Mouse (Mus musculus) CH12.LX (cell line): ENCODE results near the gene Scrn1. TPM values are rescaled to one million over a fixed set of nuclear protein-coding genes. Genes with fewer than 3 reads are reported as not detected.

Experiments
- DNase-seq: peaks from one replicate; pipeline ENCODE4 v3.0.0-alpha.2; 2013; ENCODE audit errors: extremely low read depth
- H3K27ac ChIP-seq: 2 replicates; pipeline ENCODE4 v1.5.1; 2012; ENCODE audit warnings: low read depth, mild to moderate bottlenecking, control low read depth, moderate library complexity; ENCODE audit not compliant: insufficient read depth
- H3K27me3 ChIP-seq: replicated peaks from 2 replicates; pipeline ENCODE3; 2012; ENCODE audit warnings: inconsistent platforms
- H3K36me3 ChIP-seq, 2 experiments: replicated peaks in 1 of 2; 2 replicates each; pipeline versions ENCODE3 to v1.6.1; 2012; ENCODE audit warnings: inconsistent platforms in 1 of 2, low read length in 1 of 2, mild to moderate bottlenecking in 1 of 2, mixed read lengths in 1 of 2, moderate library complexity in 1 of 2; ENCODE audit not compliant: control insufficient read depth in 1 of 2, insufficient read depth in 1 of 2
- H3K4me1 ChIP-seq, 2 experiments: 2 replicates each; pipeline ENCODE4 v1.6.1; 2012; ENCODE audit warnings: inconsistent platforms in 1 of 2, moderate library complexity in 1 of 2; ENCODE audit not compliant: insufficient read depth in 2 of 2, control insufficient read depth in 1 of 2
- H3K4me2 ChIP-seq: 2 replicates; pipeline ENCODE4 v1.6.1; 2012; ENCODE audit warnings: low read depth, mild to moderate bottlenecking, control low read depth; ENCODE audit not compliant: poor library complexity, insufficient read depth, severe bottlenecking
- H3K4me3 ChIP-seq, 3 experiments: fragments of 150-350 bp in 1 of 3; sonication (generic) in 1 of 3; replicated peaks in 1 of 3; 2 replicates each; pipeline versions ENCODE3 to v1.5.1; 2011 to 2012; ENCODE audit warnings: low read depth in 2 of 3, low read length in 2 of 3, mild to moderate bottlenecking in 2 of 3, moderate library complexity in 2 of 3, control low read depth in 1 of 3, improper control_type of control experiment in 1 of 3, inconsistent platforms in 1 of 3, mixed read lengths in 1 of 3; ENCODE audit not compliant: poor library complexity in 1 of 3
- H3K79me2 ChIP-seq: replicated peaks from 2 replicates; pipeline ENCODE4 v1.6.1; 2012; ENCODE audit warnings: mild to moderate bottlenecking, moderate library complexity; ENCODE audit not compliant: control insufficient read depth, poor library complexity, insufficient read depth, severe bottlenecking; ENCODE audit errors: extremely low read depth
- H3K9ac ChIP-seq: 2 replicates; pipeline ENCODE4 v1.6.1; 2012; ENCODE audit warnings: low read depth, mild to moderate bottlenecking, control low read depth, moderate library complexity; ENCODE audit not compliant: insufficient read depth
- H3K9me3 ChIP-seq: replicated peaks from 2 replicates; pipeline ENCODE3; 2012; ENCODE audit warnings: low read length, inconsistent platforms, mixed read lengths
- BHLHE40 ChIP-seq: IDR thresholded peaks from 2 replicates; pipeline ENCODE4 v1.6.1; 2011; ENCODE audit warnings: mild to moderate bottlenecking, low read depth, low read length, improper control_type of control experiment
- CHD1 ChIP-seq: IDR thresholded peaks from 2 replicates; pipeline ENCODE4 v1.6.1; 2012; ENCODE audit warnings: low read depth, low read length, improper control_type of control experiment, inconsistent platforms
- CHD2 ChIP-seq: IDR thresholded peaks from 2 replicates; pipeline ENCODE4 v1.6.1; 2011; ENCODE audit warnings: low read length, improper control_type of control experiment
- CTCF ChIP-seq, 2 experiments: IDR thresholded peaks in 1 of 2; conservative IDR thresholded peaks in 1 of 2; 2 replicates each; pipeline ENCODE4 v1.5.1; 2011 to 2012; ENCODE audit warnings: low read depth in 2 of 2, low read length in 2 of 2, improper control_type of control experiment in 1 of 2, inconsistent platforms in 1 of 2, mild to moderate bottlenecking in 1 of 2, moderate library complexity in 1 of 2
- ELF1 ChIP-seq: IDR thresholded peaks from 2 replicates; pipeline ENCODE4 v1.6.1; 2014; ENCODE audit warnings: low read depth, mild to moderate bottlenecking, inconsistent platforms, low read length, improper control_type of control experiment
- IRF4 ChIP-seq: IDR thresholded peaks from 2 replicates; pipeline ENCODE4 v1.6.1; 2014; ENCODE audit warnings: low read depth, mild to moderate bottlenecking, inconsistent platforms, low read length, improper control_type of control experiment
- JUN ChIP-seq: IDR thresholded peaks from 2 replicates; pipeline ENCODE4 v1.6.1; 2011; ENCODE audit warnings: low read depth, mild to moderate bottlenecking, low read length, improper control_type of control experiment, moderate library complexity; ENCODE audit not compliant: insufficient read depth
- JUND ChIP-seq: conservative IDR thresholded peaks from 2 replicates; pipeline ENCODE4 v1.6.1; 2011; ENCODE audit warnings: low read depth, low read length, improper control_type of control experiment
- MAZ ChIP-seq: IDR thresholded peaks from 2 replicates; pipeline ENCODE4 v1.6.1; 2012; ENCODE audit warnings: low read depth, mild to moderate bottlenecking, inconsistent platforms, low read length, improper control_type of control experiment, moderate library complexity
- MEF2A ChIP-seq: IDR thresholded peaks from 2 replicates; pipeline ENCODE4 v1.6.1; 2014; ENCODE audit warnings: low read depth, mild to moderate bottlenecking, inconsistent platforms, low read length, improper control_type of control experiment, borderline replicate concordance
- MXI1 ChIP-seq: IDR thresholded peaks from 2 replicates; pipeline ENCODE4 v1.6.1; 2011; ENCODE audit warnings: mild to moderate bottlenecking, low read depth, low read length, improper control_type of control experiment
- MYC ChIP-seq: IDR thresholded peaks from 2 replicates; pipeline ENCODE4 v1.6.1; 2011; ENCODE audit warnings: low read depth, mild to moderate bottlenecking, improper control_type of control experiment, low read length
- NRF1 ChIP-seq: IDR thresholded peaks from 2 replicates; pipeline ENCODE4 v1.6.1; 2014; ENCODE audit warnings: low read depth, mild to moderate bottlenecking, inconsistent platforms, low read length, improper control_type of control experiment, moderate library complexity
- PAX5 ChIP-seq: IDR thresholded peaks from 2 replicates; pipeline ENCODE4 v1.6.1; 2012; ENCODE audit warnings: low read length, inconsistent platforms, mixed read lengths
- POLR2A ChIP-seq: IDR thresholded peaks from 2 replicates; pipeline ENCODE4 v1.6.1; 2011; ENCODE audit warnings: low read depth, mild to moderate bottlenecking, improper control_type of control experiment, low read length
- POLR2AphosphoS2 ChIP-seq: IDR thresholded peaks from 2 replicates; pipeline ENCODE4 v1.6.1; 2011; ENCODE audit warnings: low read depth, low read length, improper control_type of control experiment
- RCOR1 ChIP-seq: conservative IDR thresholded peaks from 2 replicates; pipeline ENCODE4 v1.6.1; 2012; ENCODE audit warnings: low read depth, mild to moderate bottlenecking, inconsistent platforms, low read length, improper control_type of control experiment
- SMC3 ChIP-seq: IDR thresholded peaks from 2 replicates; pipeline ENCODE4 v1.6.1; 2011; ENCODE audit warnings: low read depth, low read length, improper control_type of control experiment
- TBP ChIP-seq: conservative IDR thresholded peaks from 2 replicates; pipeline ENCODE4 v1.6.1; 2011; ENCODE audit warnings: low read depth, low read length, improper control_type of control experiment
- TCF12 ChIP-seq: IDR thresholded peaks from 2 replicates; pipeline ENCODE4 v1.6.1; 2014; ENCODE audit warnings: low read depth, mild to moderate bottlenecking, inconsistent platforms, low read length, improper control_type of control experiment
- USF2 ChIP-seq: conservative IDR thresholded peaks from 2 replicates; pipeline ENCODE4 v1.6.1; 2011; ENCODE audit warnings: low read depth, low read length, improper control_type of control experiment
- ZC3H11A ChIP-seq: IDR thresholded peaks from 2 replicates; pipeline ENCODE4 v1.6.1; 2012; ENCODE audit warnings: low read depth, mild to moderate bottlenecking, inconsistent platforms, low read length, improper control_type of control experiment
- ZKSCAN1 ChIP-seq: IDR thresholded peaks from 2 replicates; pipeline ENCODE4 v1.6.1; 2012; ENCODE audit warnings: low read depth, inconsistent platforms, low read length, improper control_type of control experiment, borderline replicate concordance
- ZNF384 ChIP-seq: IDR thresholded peaks from 2 replicates; pipeline ENCODE4 v1.6.1; 2012; ENCODE audit warnings: low read depth, low read length, improper control_type of control experiment, inconsistent platforms
- dilution Hi-C: fragments of 300-500 bp; cut with MboI; formaldehyde crosslinking; loops from 2 replicates; pipeline ENCODE4 v1.14.3; 2020; ENCODE audit warnings: low sequenced_read_pairs; ENCODE audit not compliant: extremely low pct_unique_long_range_greater_than_20kb, extremely low pct_ligation_motif_present
- in situ Hi-C: fragments of 300-500 bp; cut with MboI; formaldehyde crosslinking; loops from 3 replicates; pipeline ENCODE4 v1.14.3; 2019; ENCODE audit warnings: low sequenced_read_pairs, low pct_ligation_motif_present, low pct_unique_long_range_greater_than_20kb, mixed read lengths
- polyA plus RNA-seq: library from polyadenylated mRNA; unstranded; fragments of >175 nt; gene quantifications from 2 replicates; pipeline ENCODE4 v1.2.1, GENCODE M21; 2012; ENCODE audit warnings: low read depth; ENCODE audit not compliant: insufficient read length
- total RNA-seq, 2 experiments: library from RNA; depleted of rRNA; stranded (reverse); fragments of 300-350 nt in 1 of 2; fragments of >200 nt in 1 of 2; gene quantifications; 2 replicates each; pipeline ENCODE4 v1.2.3; 2012 to 2014

Scrn1 gene
- 0.34 TPM in 1 of 2 replicates, not detected in the other for total RNA-seq (2012; rRNA removed)
- 0.59 TPM in 1 of 2 replicates, not detected in the other for total RNA-seq (2014; rRNA removed)
- 0.04 and 0.15 TPM in 2 replicates for polyA plus RNA-seq

- in situ Hi-C loops = no loop called here
- H3K79me2 ChIP-seq = no peaks in the 10 kb centered on the region
- no peak within 1 kb of the TSS for H3K4me2 ChIP-seq
- no peak for TF ChIP-seq TCF12
- no peak for TF ChIP-seq SMC3
- TF ChIP-seq ZNF384 = no peak
- TF ChIP-seq NRF1 = no peak
- no peak for TF ChIP-seq BHLHE40
- TF ChIP-seq IRF4 = no peak
- TF ChIP-seq JUN = no peak
- no peak for TF ChIP-seq ZKSCAN1
- no peak for TF ChIP-seq CHD1
- no peak for TF ChIP-seq POLR2AphosphoS2
- TF ChIP-seq CHD2 = no peak
- TF ChIP-seq RCOR1 = no peak
- TF ChIP-seq CTCF (conservative IDR thresholded peaks at IDR 0.05 in 1 of 2, IDR thresholded peaks at IDR 0.05 in 1 of 2; ENCODE audit: low read depth in 2 of 2, low read length in 2 of 2) = no peak
- TF ChIP-seq, all 38 proteins: peak for 0
- Histone ChIP-seq H3K9me3 (no peaks in the 10 kb centered on the region), H3K27me3 (no peaks in the 10 kb centered on the region), H3K9ac (no peak within 1 kb of the TSS), H3K36me3 (no peaks in the 10 kb centered on the region), H3K27ac (no peak within 1 kb of the TSS), H3K4me1 (peaks cover 5 to 12% of the 10 kb centered on the region in 2 experiments), H3K4me3 (no peak within 1 kb of the TSS)
- DNase-seq = no peak
- dilution Hi-C loops = no loop called here
Measured at GRCm38 (mm10) chr6:54565665-54566545, at the start of gene Scrn1. TSS of gene Scrn1 (minus strand) at chr6:54566489.

- Histone ChIP-seq H3K9ac (no peak overlapping the region), H3K4me3 (no peak overlapping the region), H3K9me3 (peaks cover 4% of the 10 kb centered on the region), H3K27me3 (no peaks in the 10 kb centered on the region), H3K4me2 (no peak overlapping the region), H3K79me2 (no peaks in the 10 kb centered on the region), H3K27ac (no peak overlapping the region), H3K4me1 (no peaks in the 10 kb centered on the region), H3K36me3 (peaks cover 0 to 6% of the 10 kb centered on the region in 2 experiments)
- TF ChIP-seq MAZ (no peak), ELF1 (no peak), CTCF (conservative IDR thresholded peaks at IDR 0.05 in 1 of 2, IDR thresholded peaks at IDR 0.05 in 1 of 2; ENCODE audit: low read depth in 2 of 2, low read length in 2 of 2) (no peak), BHLHE40 (no peak), ZC3H11A (no peak), CHD2 (no peak), MEF2A (no peak), ZNF384 (no peak), JUND (no peak), USF2 (no peak), TBP (no peak), POLR2A (no peak), SMC3 (no peak), PAX5 (no peak), MXI1 (no peak), NRF1 (no peak), MYC (no peak)
- in situ Hi-C loops = no loop called here
- dilution Hi-C loops = no loop called here
- DNase-seq = no peak
Measured at GRCm38 (mm10) chr6:54606241-54606640, 40.0 kb upstream of the Scrn1 start.
